Mouse (Mus musculus) B cell, adult 67 days (primary cell): ENCODE data around the gene 1700001O22Rik. TPM values are rescaled to one million over a fixed set of nuclear protein-coding genes. Genes with fewer than 3 reads are reported as not detected.

Experiments used
- total RNA-seq, 2 experiments: library from RNA; stranded (reverse); gene quantifications; 4 replicates each; pipeline ENCODE4 v1.2.4; 2023

The 1700001O22Rik gene
- total RNA-seq = not detected

GRCm38 (mm10) chr2:30803604-30804003 lies at the start of gene 1700001O22Rik:
Gene 1700001O22Rik (minus strand): TSS chr2:30803661.

GRCm38 (mm10) chr2:30834373-30835022 lies 31.0 kb upstream of the 1700001O22Rik start, which contains the start of gene Prrx2:
Gene Prrx2 (plus strand): TSS chr2:30834972.

GRCm38 (mm10) chr2:30830283-30830795 lies 26.9 kb upstream of the 1700001O22Rik start, which contains the start of gene Asb6:
Gene Asb6 (minus strand): TSS chr2:30830333.

GRCm38 (mm10) chr2:30807648-30808295 lies 4.3 kb upstream of the 1700001O22Rik start, which contains the start of gene Ntmt1:
Gene Ntmt1 (plus strand): TSS chr2:30807826.

Other genes starting within 250 kb of the 1700001O22Rik start
- 1 to 10 TPM; 1.9 to 9.0 TPM for gene Cstad, start 208.6 kb downstream of the 1700001O22Rik start, total RNA-seq
- 10 to 100 TPM; 32.5 to 35.7 TPM for gene Ntmt1, start 4.2 kb upstream of the 1700001O22Rik start, total RNA-seq
- 10 to 100 TPM; 36.1 to 38.8 TPM for gene Asb6, start 26.7 kb upstream of the 1700001O22Rik start, total RNA-seq
- under 1 TPM in 1 of 2 experiments, not detected in 1; 0.44 TPM for gene Prrx2, start 31.3 kb upstream of the 1700001O22Rik start, total RNA-seq
- not detected for gene Ptges, start 126.2 kb upstream of the 1700001O22Rik start, total RNA-seq
- gene Tor1b, start 149.3 kb upstream of the 1700001O22Rik start, total RNA-seq = 10 to 100 TPM; 55.9 to 67.6 TPM
- 10 to 100 TPM; 45.7 to 54.5 TPM for gene Tor1a, start 164.3 kb upstream of the 1700001O22Rik start, total RNA-seq
- 100 to 1,000 TPM; 113 to 118 TPM for gene BC005624, start 178.5 kb upstream of the 1700001O22Rik start, total RNA-seq
- 10 to 100 TPM; 20.3 to 27.3 TPM for gene Usp20, start 178.6 kb upstream of the 1700001O22Rik start, total RNA-seq